ENCODE assay signal across 15 mouse cellular contexts in genomic region chr1:183820555-183820954, GRCm38 (mm10).
DNase-seq lines count a peak whose midpoint lies in the region; ATAC-seq and TF ChIP-seq lines count a peak whose summit lies in the region.
"Had no signal": no experiment of that assay in that cellular context is flagged by ENCODE, and none has a peak within 500 bp of the region (broad histone marks: within the 10 kb centered on the region; RNA-seq: fewer than 3 reads in every experiment).

No protein-coding gene starts in this region.

- TF ChIP-seq CTCF in hindbrain, postnatal 0 days (IDR thresholded peaks at IDR 0.05; ENCODE audit: low read depth): no peak

- peak; percentile 12 for DNase-seq in adrenal gland, postnatal 10 days
- no peak for DNase-seq in adrenal gland, adult 18-20 months (ENCODE audit: low spot score in 2 of 2)
- peak; percentile 16 for DNase-seq in hindbrain, postnatal 0 days (ENCODE audit: low spot score)
- DNase-seq in right cerebral cortex, adult 18-20 months: peak; percentile 6
- DNase-seq in right cerebral cortex, postnatal 36 days (ENCODE audit: low spot score in 2 of 2): no peak
- no peak for DNase-seq in gastrocnemius, adult 18-20 months (ENCODE audit: low spot score)
- DNase-seq in retina, postnatal 1 day: no peak
- DNase-seq: cerebellum, adult 9-11 months; gastrocnemius, adult 2 months; kidney, adult 18-20 months; lung, adult 2 months had no signal

- no peak overlapping the region for H3K4me2 ChIP-seq in hindbrain, postnatal 0 days (ENCODE audit: low read depth, low read length)
- no peak overlapping the region for H3K4me2 ChIP-seq in hindbrain, embryonic 12.5 days (replicated peaks)
- H3K4me2 ChIP-seq: heart, embryonic 13.5 days; hindbrain, embryonic 13.5 days; limb, embryonic 15.5 days had no signal

- no peaks in the 10 kb centered on the region for H3K9me3 ChIP-seq in hindbrain, postnatal 0 days (ENCODE audit: low read length)
- H3K9me3 ChIP-seq in hindbrain, embryonic 12.5 days (replicated peaks): no peaks in the 10 kb centered on the region
- H3K9me3 ChIP-seq: heart, embryonic 13.5 days; hindbrain, embryonic 13.5 days; limb, embryonic 15.5 days had no signal

- H3K4me3 ChIP-seq in hindbrain, postnatal 0 days (ENCODE audit: low read length): no peak overlapping the region
- no peak overlapping the region for H3K4me3 ChIP-seq in hindbrain, embryonic 12.5 days
- H3K4me3 ChIP-seq: gastrocnemius, adult 2 months; heart, embryonic 13.5 days; hindbrain, embryonic 13.5 days; limb, embryonic 15.5 days had no signal

- H3K9ac ChIP-seq in hindbrain, postnatal 0 days (replicated peaks; ENCODE audit: low read length): no peak overlapping the region
- H3K9ac ChIP-seq in hindbrain, embryonic 12.5 days: no peak overlapping the region
- H3K9ac ChIP-seq: heart, embryonic 13.5 days; hindbrain, embryonic 13.5 days; limb, embryonic 15.5 days had no signal

- 46% methylated on average over 5 of the region's 5 CpGs for WGBS in hindbrain, postnatal 0 days
- 71% methylated on average over 5 of the region's 5 CpGs for WGBS in hindbrain, embryonic 12.5 days

- H3K27me3 ChIP-seq in hindbrain, postnatal 0 days (ENCODE audit: insufficient read depth, low read length): no peaks in the 10 kb centered on the region
- H3K27me3 ChIP-seq in hindbrain, embryonic 12.5 days: no peaks in the 10 kb centered on the region
- H3K27me3 ChIP-seq: heart, embryonic 13.5 days; hindbrain, embryonic 13.5 days; limb, embryonic 15.5 days had no signal

- H3K27ac ChIP-seq in hindbrain, postnatal 0 days: no peak overlapping the region
- no peak overlapping the region for H3K27ac ChIP-seq in hindbrain, embryonic 12.5 days
- H3K27ac ChIP-seq: gastrocnemius, adult 2 months; heart, embryonic 13.5 days; hindbrain, embryonic 13.5 days; limb, embryonic 15.5 days had no signal

- no peaks in the 10 kb centered on the region for H3K4me1 ChIP-seq in hindbrain, postnatal 0 days (ENCODE audit: insufficient read depth, low read length)
- H3K4me1 ChIP-seq in hindbrain, embryonic 12.5 days: no peaks in the 10 kb centered on the region
- H3K4me1 ChIP-seq: hindbrain, embryonic 13.5 days; limb, embryonic 15.5 days had no signal

- no peaks in the 10 kb centered on the region for H3K36me3 ChIP-seq in hindbrain, postnatal 0 days (ENCODE audit: insufficient read depth, low read length)
- H3K36me3 ChIP-seq in hindbrain, embryonic 12.5 days: no peaks in the 10 kb centered on the region
- H3K36me3 ChIP-seq: heart, embryonic 13.5 days; hindbrain, embryonic 13.5 days; limb, embryonic 15.5 days had no signal

- ATAC-seq in hindbrain, postnatal 0 days: no peak
- no peak for ATAC-seq in hindbrain, embryonic 12.5 days (ENCODE audit: low FRiP score)

Comparison
In these comparisons a context has a peak if more than half of its experiments do, and no peak if none do; other contexts are left out.
1. DNase-seq: peak in adrenal gland, postnatal 10 days (single experiment), hindbrain, postnatal 0 days (single experiment) and right cerebral cortex, adult 18-20 months (single experiment); none in adrenal gland, adult 18-20 months (0 of 2), right cerebral cortex, postnatal 36 days (0 of 2), gastrocnemius, adult 18-20 months (single experiment) and retina, postnatal 1 day (single experiment).